Mouse (Mus musculus) naive thymus-derived CD4-positive, alpha-beta T cell, adult 2 months (primary cell): ENCODE results near the gene Nup210l.

ENCODE experiments used
- DNase-seq: peaks from one replicate; pipeline ENCODE4 v3.0.0-alpha.2; 2011; ENCODE audit warnings: low read depth

Nup210l gene

GRCm38 (mm10) chr3:90103938-90104337, at the start of gene Nup210l:
Gene Nup210l, plus strand, starts transcription at chr3:90104132.
- no peak for DNase-seq

- DNase-seq: no peak
Observed at GRCm38 (mm10) chr3:90061549-90061948, 42.4 kb upstream of the Nup210l start.

- no peak for DNase-seq
Observed at GRCm38 (mm10) chr3:90062539-90062938, 41.4 kb upstream of the Nup210l start.

- DNase-seq: no peak
Observed at GRCm38 (mm10) chr3:90064383-90064782, 39.5 kb upstream of the Nup210l start.

GRCm38 (mm10) chr3:90065553-90065952, 38.4 kb upstream of the Nup210l start:
- peak; percentile 79 for DNase-seq

GRCm38 (mm10) chr3:90067851-90068250, 36.1 kb upstream of the Nup210l start:
- DNase-seq: no peak

- DNase-seq: no peak
Observed at GRCm38 (mm10) chr3:90069688-90070087, 34.2 kb upstream of the Nup210l start.

GRCm38 (mm10) chr3:90072294-90072693, 31.6 kb upstream of the Nup210l start, which contains the start of gene Tpm3:
Gene Tpm3, plus strand, starts transcription at chr3:90072649.
- DNase-seq: no peak

GRCm38 (mm10) chr3:90076921-90077716, 26.8 kb upstream of the Nup210l start:
- DNase-seq: peak; percentile 93

- no peak for DNase-seq
Observed at GRCm38 (mm10) chr3:90078224-90078623, 25.7 kb upstream of the Nup210l start.

GRCm38 (mm10) chr3:90079133-90079762, 24.7 kb upstream of the Nup210l start:
- DNase-seq: peak; percentile 93

GRCm38 (mm10) chr3:90079763-90080497, 24.0 kb upstream of the Nup210l start:
- DNase-seq: peak; percentile 92

- no peak for DNase-seq
Observed at GRCm38 (mm10) chr3:90080498-90080863, 23.5 kb upstream of the Nup210l start.

GRCm38 (mm10) chr3:90081365-90082240, 22.3 kb upstream of the Nup210l start:
- peak; percentile 65 for DNase-seq

GRCm38 (mm10) chr3:90083034-90083433, 20.9 kb upstream of the Nup210l start:
- DNase-seq: peak; percentile 50

GRCm38 (mm10) chr3:90083698-90084324, 20.1 kb upstream of the Nup210l start:
- DNase-seq: peak; percentile 35

GRCm38 (mm10) chr3:90084790-90085189, 19.1 kb upstream of the Nup210l start:
- DNase-seq: no peak

- no peak for DNase-seq
Observed at GRCm38 (mm10) chr3:90085281-90085680, 18.7 kb upstream of the Nup210l start.

GRCm38 (mm10) chr3:90086068-90086467, 17.9 kb upstream of the Nup210l start:
- DNase-seq: peak; percentile 34

- no peak for DNase-seq
Observed at GRCm38 (mm10) chr3:90088617-90089016, 15.3 kb upstream of the Nup210l start.

- DNase-seq: no peak
Observed at GRCm38 (mm10) chr3:90090892-90091291, 13.0 kb upstream of the Nup210l start.
